Mouse (Mus musculus) left cerebral cortex, adult 2 months (tissue): ENCODE data around the gene Hopx. TPM values are rescaled to one million over a fixed set of nuclear protein-coding genes. Genes with fewer than 3 reads are reported as not detected.

ENCODE experiments used
- DNase-seq, 2 experiments: peaks; one replicate each; pipeline ENCODE4 v3.0.0; 2021 to 2022; ENCODE audit warnings: low spot score in 2 of 2, mixed read lengths in 1 of 2; ENCODE audit errors: extremely low spot score in 1 of 2
- H3K27ac ChIP-seq: fragments of 200-600 bp; 2 replicates; pipeline ENCODE4 v1.8.1; 2022
- H3K4me3 ChIP-seq: fragments of 200-600 bp; 2 replicates; pipeline ENCODE4 v1.8.1; 2022
- CTCF ChIP-seq: fragments of 200-600 bp; IDR thresholded peaks from 2 replicates; pipeline ENCODE4 v1.8.1; 2022; ENCODE audit warnings: antibody characterized with exemption, mild to moderate bottlenecking, moderate library complexity
- intact Hi-C: fragments of 180-260 bp; cut with DNase I; formaldehyde crosslinking; loops from one replicate; pipeline ENCODE4 v1.15.1; 2025
- total RNA-seq, 2 experiments: library from RNA; stranded (reverse); gene quantifications; 2 replicates each; pipeline ENCODE4 v1.2.3; 2021

Hopx gene
- total RNA-seq, 2 experiments from 2014 or later = 26.2 to 26.5 TPM

DNA sequence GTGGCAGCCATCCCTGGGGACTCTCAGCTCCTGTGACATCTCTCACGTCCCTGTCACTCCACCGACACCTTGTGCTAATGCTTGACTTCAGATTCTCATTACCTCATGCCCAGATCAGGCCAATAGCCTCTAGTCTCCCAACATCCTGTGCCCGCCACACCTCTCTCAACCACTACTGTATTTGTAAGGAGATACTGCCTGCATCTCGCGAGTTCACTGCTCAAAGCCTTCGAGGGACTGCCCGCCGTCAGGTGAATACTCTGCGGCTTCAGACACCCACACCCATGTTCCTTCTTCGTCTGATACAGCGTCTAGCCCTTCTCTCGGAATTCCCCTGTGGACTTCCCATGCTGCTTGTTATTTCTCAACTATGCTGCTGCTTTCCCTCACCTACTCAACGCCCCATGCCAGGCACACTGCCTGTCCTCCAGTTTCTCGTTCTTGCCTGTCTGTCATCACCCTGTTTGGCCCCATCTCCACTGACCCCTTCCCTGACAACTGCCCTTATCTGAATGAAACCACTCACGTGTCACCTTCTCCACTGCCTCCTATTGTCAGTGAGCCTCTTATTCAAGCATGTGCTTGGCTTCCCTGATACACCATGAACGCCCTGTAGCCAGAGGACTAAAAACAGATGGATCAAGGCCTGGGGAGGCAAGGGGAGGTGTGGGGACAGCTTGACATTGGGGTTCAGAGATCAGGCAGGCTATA is 15.5 kb upstream of the Hopx start:
- no peak for TF ChIP-seq CTCF
- Histone ChIP-seq H3K4me3 (no peak overlapping the region), H3K27ac (no peak overlapping the region)
- no peak for DNase-seq
- intact Hi-C loops = no loop called here

DNA sequence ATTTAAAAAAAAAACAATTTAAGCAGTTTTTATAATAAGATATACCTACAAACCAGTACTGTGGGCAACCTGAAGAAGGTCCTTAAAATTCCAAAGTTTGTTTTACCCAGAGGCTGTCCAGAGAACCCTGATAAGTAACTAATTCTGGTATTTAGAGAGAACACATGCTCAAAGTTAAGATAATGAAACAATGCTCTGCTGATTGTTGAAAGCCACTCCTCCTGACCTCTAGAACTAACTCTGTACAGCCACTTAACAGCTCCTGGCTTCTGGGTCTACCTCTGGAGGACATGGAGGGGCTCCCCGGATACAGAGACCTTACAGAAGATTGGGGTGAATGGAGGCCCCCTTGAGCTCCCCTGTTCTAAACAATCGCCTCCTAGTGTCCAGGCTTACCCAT is 15.0 kb upstream of the Hopx start:
- Histone ChIP-seq H3K4me3 (no peak overlapping the region), H3K27ac (no peak overlapping the region)
- intact Hi-C loops = no loop called here
- no peak for TF ChIP-seq CTCF
- no peak for DNase-seq

DNA sequence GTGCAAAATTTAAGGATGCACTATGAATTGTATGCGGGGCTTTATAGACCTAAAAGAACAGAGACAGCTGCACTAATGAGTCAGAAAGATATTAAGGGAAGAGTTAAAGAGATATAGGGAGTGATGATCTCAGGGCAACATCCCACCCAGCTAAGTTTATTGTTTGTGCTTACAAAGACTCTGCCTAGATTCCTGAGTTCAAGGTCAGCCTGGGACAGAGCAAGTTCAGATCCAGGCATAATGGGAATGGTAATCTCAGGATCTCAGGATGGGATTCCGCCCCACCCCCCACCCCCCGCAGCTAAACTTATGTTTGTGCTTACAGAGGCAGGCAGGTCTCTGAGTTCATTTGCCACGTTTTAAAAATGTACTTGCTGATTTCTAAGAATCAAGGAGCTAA is 13.9 kb upstream of the Hopx start:
- no peak for DNase-seq
- Histone ChIP-seq H3K27ac (no peak overlapping the region), H3K4me3 (no peak overlapping the region)
- no peak for TF ChIP-seq CTCF
- intact Hi-C loops = no loop called here

DNA sequence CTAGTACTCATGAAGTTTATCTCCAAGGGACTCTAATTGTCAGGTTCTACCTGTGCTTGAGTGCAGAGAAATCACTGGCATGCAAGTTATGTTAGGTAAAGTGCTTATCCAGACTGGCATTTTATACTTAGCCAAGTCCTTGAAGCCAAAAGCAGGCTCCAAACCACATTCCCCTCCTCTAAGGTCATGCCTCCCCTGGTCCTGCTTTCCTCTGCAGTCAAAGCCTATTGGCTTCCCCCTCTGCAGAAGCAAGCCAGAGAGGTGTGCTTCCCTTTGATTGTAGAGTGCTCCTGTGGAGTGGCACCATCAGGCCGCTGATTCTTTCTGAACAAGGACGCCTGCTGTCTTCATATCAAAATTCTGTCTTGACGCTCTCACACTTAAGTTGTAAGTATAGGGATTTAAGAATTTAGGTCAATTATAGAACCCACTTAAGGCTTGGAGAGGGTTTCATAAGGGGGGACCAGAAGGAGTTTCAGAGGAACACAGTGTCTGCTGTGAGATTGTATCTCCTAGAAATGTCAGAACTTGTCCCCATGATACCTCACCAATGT is 11.6 kb upstream of the Hopx start:
- DNase-seq = no peak
- no peak for TF ChIP-seq CTCF
- intact Hi-C loops = no loop called here
- Histone ChIP-seq H3K27ac (no peak overlapping the region), H3K4me3 (no peak overlapping the region)

DNA sequence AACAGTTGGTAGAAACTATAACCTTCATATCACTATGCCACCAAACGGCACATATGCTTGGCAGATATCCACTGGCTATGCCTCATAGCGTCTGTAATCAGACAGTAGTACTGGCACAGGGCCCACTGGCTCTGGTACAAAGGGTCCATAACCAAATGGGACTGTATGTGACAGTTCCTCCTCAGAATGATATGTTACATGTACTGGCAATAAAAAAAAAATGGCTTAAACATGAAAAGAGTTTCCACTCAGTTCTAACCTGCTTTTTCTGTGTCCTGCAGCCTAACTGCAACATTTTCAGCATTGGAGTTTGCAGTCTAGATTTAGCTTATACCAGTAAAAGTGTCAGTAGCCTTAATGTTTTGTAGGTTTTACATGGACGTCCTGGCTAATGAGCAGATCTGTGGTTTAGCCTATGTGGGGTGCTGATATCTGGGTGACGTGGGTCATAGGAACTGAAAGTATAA is 9.9 kb upstream of the Hopx start:
- Histone ChIP-seq H3K4me3 (no peak overlapping the region), H3K27ac (no peak overlapping the region)
- TF ChIP-seq CTCF = no peak
- intact Hi-C loops = loop anchor here (5.0 kb wide), 1 partner anchor 42 kb away; no protein-coding TSS in a partner anchor
- no peak for DNase-seq

DNA sequence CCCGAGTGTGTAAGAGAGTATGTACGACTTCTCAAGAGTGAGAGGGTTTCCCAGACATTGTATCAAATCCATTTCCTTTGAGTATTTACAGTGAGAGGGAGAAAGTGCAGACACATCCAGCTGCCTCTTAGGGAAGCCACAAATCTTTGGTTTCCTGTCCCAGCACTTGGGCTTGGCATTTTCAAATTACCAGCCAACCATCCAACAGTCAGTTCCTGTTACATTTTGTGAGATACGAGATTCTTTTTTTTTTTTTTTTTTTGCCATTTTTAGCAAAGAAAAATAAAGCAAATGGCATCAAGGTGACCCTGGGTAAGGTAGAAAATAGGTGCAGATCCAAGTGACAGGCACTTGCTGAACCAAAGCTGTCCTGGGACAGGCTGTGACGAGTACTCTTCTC is 9.2 kb upstream of the Hopx start:
- no peak for DNase-seq
- intact Hi-C loops = loop anchor here (5.0 kb wide), 1 partner anchor 43 kb away; no protein-coding TSS in a partner anchor
- Histone ChIP-seq H3K27ac (no peak overlapping the region), H3K4me3 (no peak overlapping the region)
- no peak for TF ChIP-seq CTCF

DNA sequence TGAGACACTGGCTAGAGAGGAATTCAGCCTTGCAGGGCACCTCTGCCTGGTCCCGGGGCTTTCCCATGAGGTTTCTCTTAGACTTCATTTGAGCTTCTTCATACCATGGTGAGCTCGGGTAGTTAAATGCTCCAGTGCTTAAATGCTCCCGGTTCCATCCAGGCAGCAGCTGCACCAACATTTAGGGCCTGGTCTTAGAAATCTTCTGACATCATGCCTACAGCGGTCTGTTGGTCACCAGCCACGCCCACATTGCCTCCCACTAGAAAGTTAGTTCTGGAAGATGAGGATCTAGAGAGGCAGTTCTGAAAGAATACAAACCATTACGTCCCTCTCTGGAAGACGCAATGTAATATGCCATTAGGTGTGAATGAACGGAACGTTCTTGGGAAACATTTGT is 8.7 kb upstream of the Hopx start:
- intact Hi-C loops = loop anchor here (5.0 kb wide), 1 partner anchor 44 kb away; no protein-coding TSS in a partner anchor
- DNase-seq = no peak
- no peak overlapping the region for H3K27ac ChIP-seq
- TF ChIP-seq CTCF = no peak
- no peak overlapping the region for H3K4me3 ChIP-seq

DNA sequence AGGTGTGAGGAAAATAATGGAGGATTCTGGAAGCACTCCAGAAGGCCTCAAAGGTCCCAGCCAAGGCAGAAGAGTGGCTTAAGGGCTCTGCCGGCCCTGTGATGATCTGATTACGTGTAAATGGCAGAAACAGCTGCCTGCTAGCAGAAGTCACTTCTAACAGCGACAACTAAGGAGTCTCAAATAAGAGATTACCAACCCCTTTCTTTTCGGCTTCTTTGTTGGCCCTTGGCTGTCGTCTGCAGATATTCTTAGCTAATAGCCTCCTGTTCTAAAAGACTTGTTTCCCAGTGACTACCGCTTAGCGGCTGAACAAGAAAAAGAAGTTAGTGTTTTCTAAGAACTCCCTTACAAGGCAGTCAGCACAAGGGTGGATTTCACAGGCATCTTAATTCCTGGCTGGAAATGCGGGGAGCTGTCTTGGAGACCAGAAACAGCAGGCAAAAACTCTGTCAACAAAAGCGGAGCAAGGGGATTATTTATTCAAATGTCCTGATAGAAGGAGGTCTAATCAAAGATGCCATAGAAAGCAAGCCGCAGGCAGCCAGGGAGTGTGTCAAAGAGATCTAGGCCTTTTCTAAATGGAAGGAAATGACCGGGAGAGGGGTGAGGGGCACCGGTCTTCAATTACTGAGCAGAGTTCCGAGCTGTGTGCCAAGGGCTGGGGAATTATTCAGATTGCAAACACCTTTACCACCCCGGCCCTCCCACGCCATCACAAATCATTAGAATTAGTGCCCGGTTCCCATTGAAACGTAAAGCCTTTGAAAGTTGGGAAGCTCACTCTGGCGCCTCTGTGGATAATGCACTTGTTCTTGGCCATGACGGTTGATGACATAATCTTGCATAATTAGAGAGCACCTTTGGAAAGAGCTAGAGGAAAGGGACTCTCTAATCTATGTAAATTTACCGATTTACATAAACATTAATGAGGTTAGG is 7.6 kb upstream of the Hopx start:
- Histone ChIP-seq H3K4me3 (no peak overlapping the region), H3K27ac (no peak overlapping the region)
- no peak for TF ChIP-seq CTCF
- intact Hi-C loops = loop anchor here (5.0 kb wide), 1 partner anchor 45 kb away; no protein-coding TSS in a partner anchor
- DNase-seq = peak in 1 of 2 experiments; percentile 26

DNA sequence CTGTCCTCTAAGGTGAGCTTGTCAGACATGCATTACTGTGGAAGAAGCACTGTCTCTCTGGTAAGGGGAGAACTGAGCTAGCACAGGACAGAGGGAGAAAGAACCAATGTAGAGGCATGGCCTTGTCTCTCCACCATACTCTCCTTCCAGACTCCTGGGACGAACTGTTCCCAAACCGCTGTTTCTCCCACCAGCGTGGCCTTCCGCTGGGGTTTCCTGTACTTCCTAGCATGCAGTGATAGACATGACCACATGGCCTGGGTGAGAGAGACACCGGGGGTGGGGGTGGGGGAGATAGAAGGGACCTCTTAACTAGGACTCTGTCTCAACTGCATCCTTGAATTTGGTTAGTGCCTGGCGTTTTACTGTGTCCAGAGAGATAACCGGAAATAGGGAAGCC is 5.8 kb upstream of the Hopx start:
- no peak overlapping the region for H3K27ac ChIP-seq
- no peak overlapping the region for H3K4me3 ChIP-seq
- intact Hi-C loops = loop anchor here (5.0 kb wide), 1 partner anchor 47 kb away; no protein-coding TSS in a partner anchor
- DNase-seq = no peak
- TF ChIP-seq CTCF = no peak

DNA sequence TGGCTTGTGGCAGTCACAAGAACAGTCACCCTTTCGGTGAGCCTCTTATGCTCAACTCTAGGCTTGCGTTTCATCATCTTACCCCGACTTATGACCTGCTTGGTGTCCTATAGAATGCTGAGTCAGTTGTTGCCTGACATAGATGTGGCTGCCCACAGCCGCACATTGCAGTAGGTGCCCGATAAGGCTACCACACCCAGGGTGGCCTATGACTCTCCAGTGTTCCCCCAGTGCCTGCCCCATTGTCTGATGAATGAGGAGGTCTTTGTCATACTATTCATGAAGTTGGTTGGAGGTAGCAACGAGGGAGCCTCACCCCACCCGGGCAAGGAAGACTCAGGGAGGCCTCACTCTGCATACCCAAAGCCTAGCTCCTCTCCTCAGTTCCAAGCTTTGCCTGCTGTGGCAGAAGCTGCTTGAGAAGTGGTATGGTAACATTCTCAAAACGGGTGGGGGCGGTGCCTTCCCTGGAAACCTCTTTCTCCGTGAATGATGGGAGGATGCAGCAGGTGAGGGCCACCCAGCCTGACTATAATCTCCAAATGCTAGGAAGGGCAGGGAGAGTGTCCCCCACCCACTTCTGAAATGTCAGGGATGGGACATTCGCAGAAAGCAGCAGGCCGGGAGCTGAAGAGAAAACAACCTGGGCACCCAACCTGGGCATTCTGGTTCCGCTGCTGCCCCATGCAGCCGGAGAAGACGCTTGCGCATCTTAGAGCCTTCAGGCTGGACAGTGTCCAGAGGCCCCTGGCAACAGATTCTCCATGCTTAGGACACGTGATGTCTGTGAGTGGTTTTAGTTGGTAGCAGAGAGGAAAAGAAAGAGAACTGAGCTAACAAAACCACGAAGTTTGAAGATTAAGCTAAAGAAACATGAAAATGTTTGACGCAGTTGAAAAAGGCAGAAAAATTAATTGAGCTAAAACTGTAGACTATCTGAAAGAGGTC is 4.8 kb upstream of the Hopx start:
- intact Hi-C loops = loop anchor here (2.0 to 5.0 kb wide), 2 partner anchors 15 to 48 kb away; no protein-coding TSS in a partner anchor

DNA sequence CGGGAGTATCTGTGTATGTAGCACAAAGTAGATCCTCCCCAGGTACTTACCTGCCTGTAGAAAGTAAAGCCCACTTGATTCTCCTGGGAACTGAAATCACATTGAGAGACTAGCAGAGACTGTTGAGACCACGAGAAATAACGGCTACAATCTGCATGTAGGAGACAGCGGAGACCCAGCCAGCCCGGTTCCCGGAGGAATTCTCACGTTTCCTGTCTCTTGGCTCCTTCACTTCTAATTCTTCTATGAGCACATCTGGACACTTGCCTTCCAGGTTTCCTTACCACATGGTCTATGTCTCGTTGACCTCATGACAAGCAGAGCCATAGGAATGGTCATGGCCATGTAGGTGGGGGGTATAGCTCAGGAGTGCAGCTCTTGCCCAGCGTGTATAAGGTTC is 811 bp upstream of the Hopx start:
- no peak for TF ChIP-seq CTCF
- Histone ChIP-seq H3K27ac (no peak overlapping the region), H3K4me3 (no peak overlapping the region)
- no peak for DNase-seq
- intact Hi-C loops = no loop called here

More for the DNA sequence above, 4.8 kb upstream of the Hopx start:
- Histone ChIP-seq H3K4me3 (no peak overlapping the region), H3K27ac (no peak overlapping the region)
- DNase-seq = no peak
- TF ChIP-seq CTCF = no peak
